Comparison of ENCODE assay signal across 17 mouse cellular contexts in the genomic region with DNA sequence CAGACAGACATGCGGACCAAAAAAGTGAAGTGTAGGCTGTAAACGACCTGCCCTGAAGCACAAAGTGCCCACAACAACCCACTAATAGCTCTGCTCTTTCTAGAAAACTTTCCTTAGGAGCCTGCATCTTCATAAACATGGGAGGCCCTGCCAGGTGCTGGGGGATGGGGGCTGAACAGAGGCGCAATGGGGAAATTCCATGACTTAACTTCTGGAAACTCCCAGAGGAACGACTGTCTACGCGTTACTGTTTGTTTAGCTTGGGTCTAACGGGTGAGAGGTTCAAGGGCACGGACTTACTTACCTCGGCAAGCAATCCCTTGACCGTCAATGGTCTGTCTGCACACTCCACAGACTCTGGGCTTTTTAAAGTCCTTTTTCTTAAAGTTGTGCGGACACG. TPM values are rescaled to one million over a fixed set of nuclear protein-coding genes. Genes with fewer than 3 reads are reported as not detected.
DNase-seq lines count a peak whose midpoint lies in the region; ATAC-seq and TF ChIP-seq lines count a peak whose summit lies in the region.
"Had no signal": no experiment of that assay in that cellular context is flagged by ENCODE, and none has a peak within 500 bp of the region (broad histone marks: within the 10 kb centered on the region; RNA-seq: fewer than 3 reads in every experiment).

No protein-coding gene starts in this region.

- DNase-seq in kidney, adult 2 months, result peak; percentile 77
- DNase-seq in kidney, adult 9 months, result no peak
- peak; percentile 31 for DNase-seq in NIH3T3 (ENCODE audit: low read depth)
- no peak for DNase-seq in spleen, postnatal 10 days (ENCODE audit: low spot score in 2 of 2)
- DNase-seq in embryo, embryonic 10.5 days (ENCODE audit: low spot score), result no peak
- DNase-seq: cerebellum, adult 11 months; cerebellum, postnatal 14 days; left cerebral cortex, postnatal 4 days; spleen, adult 18-20 months had no signal

- H3K9me3 ChIP-seq in E14TG2a.4 (ENCODE audit: low read length), result no peaks in the 10 kb centered on the region
- no peaks in the 10 kb centered on the region for H3K9me3 ChIP-seq in kidney, embryonic 16.5 days (ENCODE audit: low read length)
- H3K9me3 ChIP-seq: forebrain, embryonic 12.5 days; heart, embryonic 12.5 days; hindbrain, embryonic 15.5 days; liver, embryonic 15.5 days; neural tube, embryonic 12.5 days had no signal

- ATAC-seq in kidney, embryonic 16.5 days (ENCODE audit: low FRiP score, low TSS enrichment), result no peak
- no peak for ATAC-seq in frontal cortex, adult (ENCODE audit: low TSS enrichment)

- no peaks in the 10 kb centered on the region for H3K36me3 ChIP-seq in kidney, adult 2 months (ENCODE audit: control insufficient read depth, insufficient read depth, low read length)
- peaks cover 57% of the 10 kb centered on the region for H3K36me3 ChIP-seq in E14TG2a.4 (ENCODE audit: insufficient read depth, low read length)
- H3K36me3 ChIP-seq in kidney, embryonic 16.5 days (ENCODE audit: insufficient read depth, low read length), result peaks cover 13% of the 10 kb centered on the region
- H3K36me3 ChIP-seq: hindbrain, embryonic 15.5 days; liver, embryonic 15.5 days; neural tube, embryonic 12.5 days had no signal

- peaks cover 17% of the 10 kb centered on the region for H3K4me1 ChIP-seq in kidney, adult 2 months (ENCODE audit: control insufficient read depth, insufficient read depth, low read length)
- peaks cover 94% of the 10 kb centered on the region for H3K4me1 ChIP-seq in E14TG2a.4 (replicated peaks; ENCODE audit: low read depth, low read length)
- peaks cover 38% of the 10 kb centered on the region for H3K4me1 ChIP-seq in kidney, embryonic 16.5 days (ENCODE audit: insufficient read depth, low read length)
- H3K4me1 ChIP-seq: forebrain, embryonic 12.5 days; hindbrain, embryonic 15.5 days had no signal

- H3K27me3 ChIP-seq in kidney, adult 2 months (replicated peaks; ENCODE audit: control insufficient read depth, insufficient read depth, low read length), result no peaks in the 10 kb centered on the region
- no peaks in the 10 kb centered on the region for H3K27me3 ChIP-seq in E14TG2a.4 (ENCODE audit: insufficient read depth, low read length)
- H3K27me3 ChIP-seq in kidney, embryonic 16.5 days (ENCODE audit: insufficient read depth, low read length), result no peaks in the 10 kb centered on the region
- H3K27me3 ChIP-seq: forebrain, embryonic 12.5 days; heart, embryonic 12.5 days; hindbrain, embryonic 15.5 days; liver, embryonic 15.5 days; neural tube, embryonic 12.5 days had no signal

- peak overlapping the region; percentile 79 for H3K27ac ChIP-seq in kidney, adult 2 months (ENCODE audit: insufficient read depth, low read depth, low read length)
- H3K27ac ChIP-seq in kidney, embryonic 16.5 days (ENCODE audit: low read length), result peak overlapping the region; percentile 51; the same call in 1 of the 2 replicates
- H3K27ac ChIP-seq: forebrain, embryonic 12.5 days; hindbrain, embryonic 15.5 days; liver, embryonic 15.5 days; neural tube, embryonic 12.5 days had no signal

- no peak overlapping the region for H3K4me3 ChIP-seq in kidney, adult 2 months (ENCODE audit: insufficient read depth, low read depth, low read length)
- H3K4me3 ChIP-seq in E14TG2a.4 (replicated peaks; ENCODE audit: low read length), result peak overlapping the region; percentile 30
- no peak overlapping the region for H3K4me3 ChIP-seq in kidney, embryonic 16.5 days (ENCODE audit: low read length)
- H3K4me3 ChIP-seq: forebrain, embryonic 12.5 days; heart, embryonic 12.5 days; hindbrain, embryonic 15.5 days; liver, embryonic 15.5 days; neural tube, embryonic 12.5 days had no signal

- TF ChIP-seq CTCF in kidney, adult 2 months (conservative IDR thresholded peaks at IDR 0.05; ENCODE audit: insufficient read depth, insufficient read length, low read depth, low read length), result no peak
- TF ChIP-seq CTCF in E14TG2a.4 (conservative IDR thresholded peaks at IDR 0.05; ENCODE audit: low read length), result no peak

- no peak for TF ChIP-seq POLR2A in kidney, adult 2 months (IDR thresholded peaks at IDR 0.05; ENCODE audit: low read depth, low read length)

- H3K9ac ChIP-seq in kidney, embryonic 16.5 days (replicated peaks; ENCODE audit: low read length), result 0 out of 2 replicates have a peak overlapping the region, but pooled peaks have one; percentile 19
- H3K9ac ChIP-seq: forebrain, embryonic 12.5 days; heart, embryonic 12.5 days; hindbrain, embryonic 15.5 days; liver, embryonic 15.5 days; neural tube, embryonic 12.5 days had no signal

- H3K4me2 ChIP-seq in kidney, embryonic 16.5 days (replicated peaks; ENCODE audit: low read depth, low read length), result no peak overlapping the region
- H3K4me2 ChIP-seq: forebrain, embryonic 12.5 days; heart, embryonic 12.5 days; hindbrain, embryonic 15.5 days; liver, embryonic 15.5 days; neural tube, embryonic 12.5 days had no signal

- 22% methylated on average over 12 of the region's 12 CpGs for WGBS in kidney, adult 2 months
- WGBS in kidney, embryonic 16.5 days, result 25% methylated on average over 12 of the region's 12 CpGs

RNA-seq across cellular contexts. Expression of a gene that starts 48.9 kb away (rescaled TPM):
- 63.7 and 70.5 TPM in 2 replicates for polyA plus RNA-seq in kidney, adult 2 months (2012; rRNA removed)
- 31.5 and 32.7 TPM in 2 replicates for polyA plus RNA-seq in kidney, embryonic 16.5 days (2015; fragmentation: Nextera tagmentation; extraction: Ambion mirVana)

Comparison
In these comparisons a context has a peak if more than half of its experiments do, and no peak if none do; other contexts are left out.
1. DNase-seq: peak in kidney, adult 2 months (single experiment) and NIH3T3 (single experiment); none in kidney, adult 9 months (single experiment), spleen, postnatal 10 days (0 of 2) and embryo, embryonic 10.5 days (single experiment).